Mouse (Mus musculus): ENCODE data around the gene Spata13.

DNA sequence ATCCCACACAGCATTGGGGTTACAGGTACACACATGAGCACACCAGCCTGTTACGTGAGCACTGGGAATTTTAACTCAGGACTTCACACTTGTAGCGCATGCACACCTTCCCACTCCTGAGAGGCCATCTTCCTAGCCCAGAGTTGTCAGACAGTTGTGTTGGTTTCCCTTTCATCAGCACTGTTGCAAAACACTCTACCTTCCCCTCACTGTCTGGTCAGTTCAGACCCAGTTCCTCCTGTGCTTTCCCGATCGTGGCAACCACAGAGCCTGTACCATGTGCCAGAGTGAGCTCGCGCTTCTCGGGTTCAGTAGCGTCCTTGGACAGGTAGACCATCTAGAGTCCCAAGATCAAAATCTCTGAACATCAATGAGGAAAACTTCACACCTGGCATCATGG is 123.5 kb downstream of the Spata13 start:
- TF ChIP-seq GATA1 (IDR thresholded peaks at IDR 0.05; ENCODE audit: low read length): no peak
- TF ChIP-seq TAL1 (IDR thresholded peaks at IDR 0.05; ENCODE audit: low read length): no peak

All from erythroblast, embryonic 14.5 days (primary cell).